Mouse (Mus musculus) kidney, adult 2 months (tissue): ENCODE measurements around the gene Gm11733. TPM values are rescaled to one million over a fixed set of nuclear protein-coding genes. Genes with fewer than 3 reads are reported as not detected.
"Not testable (repeated sequence)": the region's sequence is repeated elsewhere in the genome, so short reads cannot be mapped to it uniquely, and the experiment has no call there.

ENCODE experiments used
- DNase-seq: peaks from one replicate; pipeline ENCODE4 v3.0.0; 2021
- H3K27ac ChIP-seq: fragments of 200-500 bp; 2 replicates; pipeline ENCODE4 v1.5.1; 2012; ENCODE audit warnings: low read depth, low read length, control low read depth, inconsistent platforms; ENCODE audit not compliant: insufficient read depth
- H3K27me3 ChIP-seq: fragments of 200-500 bp; replicated peaks from 2 replicates; pipeline ENCODE4 v1.6.1; 2012; ENCODE audit warnings: mild to moderate bottlenecking, moderate library complexity, low read length, inconsistent platforms; ENCODE audit not compliant: control insufficient read depth, insufficient read depth
- H3K36me3 ChIP-seq: fragments of 200-500 bp; 2 replicates; pipeline ENCODE4 v1.6.1; 2012; ENCODE audit warnings: mild to moderate bottlenecking, moderate library complexity, low read length, inconsistent platforms; ENCODE audit not compliant: control insufficient read depth, insufficient read depth
- H3K4me1 ChIP-seq: fragments of 200-500 bp; 2 replicates; pipeline ENCODE4 v1.6.1; 2011; ENCODE audit warnings: low read length; ENCODE audit not compliant: control insufficient read depth, insufficient read depth
- H3K4me3 ChIP-seq: fragments of 200-500 bp; 2 replicates; pipeline ENCODE4 v1.5.1; 2011; ENCODE audit warnings: mild to moderate bottlenecking, low read depth, low read length, control low read depth; ENCODE audit not compliant: insufficient read depth
- CTCF ChIP-seq: fragments of 200-500 bp; conservative IDR thresholded peaks from 2 replicates; pipeline ENCODE4 v1.5.1; 2011; ENCODE audit warnings: low read depth, mild to moderate bottlenecking, control low read depth, low read length, moderate library complexity, mixed read lengths; ENCODE audit not compliant: insufficient read depth, insufficient read length
- POLR2A ChIP-seq: fragments of 200-500 bp; IDR thresholded peaks from one replicate; pipeline ENCODE4 v1.6.1; 2011; ENCODE audit warnings: low read depth, low read length, control low read depth
- WGBS: fragments of 180-500 bp; shearing (Covaris S2); methylation state at CpG from one replicate; pipeline ENCODE4 v1.1.7; 2018; 5-methylcytosine and 5-hydroxymethylcytosine counted together
- polyA plus RNA-seq: library from polyadenylated mRNA; depleted of rRNA; stranded (reverse); fragments of >200 nt; gene quantifications from 2 replicates; pipeline ENCODE4 v1.2.3, GENCODE M21; 2012

Gene Gm11733
- polyA plus RNA-seq, 1 experiment: 0.05 TPM

- H3K36me3 ChIP-seq: no peaks in the 10 kb centered on the region
Measured at GRCm38 (mm10) chr11:117454086-117454485, 30.1 kb upstream of the Gm11733 start.

GRCm38 (mm10) chr11:117459148-117459547, 25.0 kb upstream of the Gm11733 start:
- no peak for DNase-seq
- no peaks in the 10 kb centered on the region; the same call in 1 of the 2 replicates for H3K27me3 ChIP-seq
- no peaks in the 10 kb centered on the region for H3K4me1 ChIP-seq
- 8% methylated on average over 8 of the region's 8 CpGs for WGBS
- H3K4me3 ChIP-seq: no peak overlapping the region
- no peak overlapping the region for H3K27ac ChIP-seq
- no peak for TF ChIP-seq POLR2A
- no peak for TF ChIP-seq CTCF
- no peaks in the 10 kb centered on the region for H3K36me3 ChIP-seq

More at GRCm38 (mm10) chr11:117454086-117454485, 30.1 kb upstream of the Gm11733 start:
- Histone ChIP-seq H3K4me1 (no peaks in the 10 kb centered on the region), H3K4me3 (no peak overlapping the region), H3K27me3 (no peaks in the 10 kb centered on the region), H3K27ac (no peak overlapping the region)
- no peak for DNase-seq
- 32% methylated on average over 10 of the region's 10 CpGs for WGBS
- no peak for TF ChIP-seq CTCF

- TF ChIP-seq CTCF (no peak), POLR2A (no peak)
- Histone ChIP-seq H3K27ac (no peak overlapping the region), H3K27me3 (no peaks in the 10 kb centered on the region; the same call in 1 of the 2 replicates), H3K4me1 (no peaks in the 10 kb centered on the region), H3K36me3 (no peaks in the 10 kb centered on the region), H3K4me3 (no peak overlapping the region)
- DNase-seq: no peak
- WGBS: 32% methylated on average over 16 of the region's 16 CpGs
Measured at GRCm38 (mm10) chr11:117462202-117462864, 21.8 kb upstream of the Gm11733 start.

- not testable (repeated sequence) for H3K36me3 ChIP-seq, DNase-seq, H3K27me3 ChIP-seq, H3K4me1 ChIP-seq, H3K27ac ChIP-seq, H3K4me3 ChIP-seq
- WGBS: 82% methylated on average over 4 of the region's 4 CpGs
Measured at GRCm38 (mm10) chr11:117463416-117463815, 20.8 kb upstream of the Gm11733 start.

GRCm38 (mm10) chr11:117466292-117466691, 17.9 kb upstream of the Gm11733 start:
- DNase-seq: no peak
- TF ChIP-seq CTCF: no peak
- TF ChIP-seq POLR2A: no peak
- 67% methylated on average over 5 of the region's 5 CpGs for WGBS
- Histone ChIP-seq H3K4me3 (no peak overlapping the region), H3K27ac (no peak overlapping the region), H3K4me1 (no peaks in the 10 kb centered on the region), H3K36me3 (no peaks in the 10 kb centered on the region), H3K27me3 (no peaks in the 10 kb centered on the region; the same call in 1 of the 2 replicates)

GRCm38 (mm10) chr11:117466911-117467310, 17.3 kb upstream of the Gm11733 start:
- Histone ChIP-seq H3K4me3 (no peak overlapping the region), H3K36me3 (no peaks in the 10 kb centered on the region), H3K4me1 (no peaks in the 10 kb centered on the region), H3K27ac (no peak overlapping the region), H3K27me3 (no peaks in the 10 kb centered on the region; the same call in 1 of the 2 replicates)
- no peak for DNase-seq
- no peak for TF ChIP-seq CTCF
- 95% methylated on average over 7 of the region's 7 CpGs for WGBS

- WGBS: 44% methylated on average over 6 of the region's 6 CpGs
- no peak for DNase-seq
- TF ChIP-seq CTCF: no peak
- Histone ChIP-seq H3K27ac (no peak overlapping the region), H3K36me3 (no peaks in the 10 kb centered on the region), H3K27me3 (no peaks in the 10 kb centered on the region), H3K4me3 (no peak overlapping the region), H3K4me1 (no peaks in the 10 kb centered on the region)
Measured at GRCm38 (mm10) chr11:117468585-117469363, 15.4 kb upstream of the Gm11733 start.
